Mouse (Mus musculus) kidney, embryonic 14.5 days (tissue): Measurements from ENCODE around the gene Tns1. TPM values are rescaled to one million over a fixed set of nuclear protein-coding genes. Genes with fewer than 3 reads are reported as not detected.
"Not testable (repeated sequence)": the region's sequence is repeated elsewhere in the genome, so short reads cannot be mapped to it uniquely, and the experiment has no call there.

Source experiments
- ATAC-seq: fragments of 200-750 bp; cut with Nextera tagmentation; 2 replicates; pipeline ENCODE4 v1.8.0; 2017; ENCODE audit warnings: moderate number of reproducible peaks, mild to moderate bottlenecking, moderate TSS enrichment, moderate library complexity; ENCODE audit not compliant: low FRiP score, low TSS enrichment
- H3K27ac ChIP-seq: fragments of 300-500 bp; sonication (generic); 2 replicates; pipeline ENCODE4 v1.5.1; 2014; ENCODE audit warnings: low read depth, mild to moderate bottlenecking, low read length, moderate library complexity, mixed read lengths
- H3K27me3 ChIP-seq: fragments of 300-500 bp; sonication (generic); 2 replicates; pipeline ENCODE4 v1.6.1; 2014; ENCODE audit warnings: mild to moderate bottlenecking, low read length; ENCODE audit not compliant: control insufficient read depth, insufficient read depth
- H3K36me3 ChIP-seq: fragments of 300-500 bp; sonication (generic); 2 replicates; pipeline ENCODE4 v1.6.1; 2014; ENCODE audit warnings: low read length, mixed read lengths; ENCODE audit not compliant: control insufficient read depth, insufficient read depth
- H3K4me1 ChIP-seq: fragments of 300-500 bp; sonication (generic); 2 replicates; pipeline ENCODE4 v1.6.1; 2014; ENCODE audit warnings: low read length, mixed read lengths; ENCODE audit not compliant: control insufficient read depth, insufficient read depth
- H3K4me2 ChIP-seq: fragments of 300-500 bp; sonication (generic); replicated peaks from 2 replicates; pipeline ENCODE4 v1.6.1; 2014; ENCODE audit warnings: low read depth, mild to moderate bottlenecking, low read length
- H3K4me3 ChIP-seq: fragments of 300-500 bp; sonication (generic); 2 replicates; pipeline ENCODE4 v1.5.1; 2014; ENCODE audit warnings: mild to moderate bottlenecking, low read length
- H3K9ac ChIP-seq: fragments of 300-500 bp; sonication (generic); 2 replicates; pipeline ENCODE4 v1.6.1; 2014; ENCODE audit warnings: low read depth, mild to moderate bottlenecking, low read length, moderate library complexity
- H3K9me3 ChIP-seq: fragments of 300-500 bp; sonication (generic); 2 replicates; pipeline ENCODE4 v1.6.1; 2016; ENCODE audit warnings: low read length; ENCODE audit not compliant: control insufficient read depth
- WGBS: fragments of 180-500 bp; shearing (Covaris S2); extraction: QIAGEN DNeasy Blood & Tissue Kit; methylation state at CpG from one replicate; pipeline ENCODE4 v1.1.7; 2014; 5-methylcytosine and 5-hydroxymethylcytosine counted together
- polyA plus RNA-seq: library from polyadenylated mRNA; unstranded; fragments of >200 nt; fragmentation: Nextera tagmentation; extraction: Ambion mirVana; gene quantifications from 2 replicates; pipeline ENCODE4 v1.2.1, GENCODE M21; 2014

Gene Tns1
- 40.1 and 59.2 TPM in 2 replicates for polyA plus RNA-seq

GRCm38 (mm10) chr1:74124021-74124981 is at the start of gene Tns1:
TSS of gene Tns1 (minus strand) at chr1:74124449.
- peaks cover 5% of the 10 kb centered on the region; the same call in 1 of the 2 replicates for H3K4me1 ChIP-seq
- peak; percentile 81 for ATAC-seq
- H3K9me3 ChIP-seq, result no peaks in the 10 kb centered on the region
- under 1% methylated on average over 69 of the region's 84 CpGs for WGBS
- H3K4me3 ChIP-seq, result peak within 1 kb of the TSS; percentile 53
- H3K27ac ChIP-seq, result no peak within 1 kb of the TSS
- no peaks in the 10 kb centered on the region for H3K36me3 ChIP-seq
- peak within 1 kb of the TSS; percentile 96 for H3K4me2 ChIP-seq
- H3K27me3 ChIP-seq, result peaks cover 5% of the 10 kb centered on the region; the same call in 1 of the 2 replicates
- H3K9ac ChIP-seq, result peak within 1 kb of the TSS; percentile 64

GRCm38 (mm10) chr1:74172722-74173121 is 48.5 kb upstream of the Tns1 start:
- H3K36me3 ChIP-seq, result no peaks in the 10 kb centered on the region
- no peak for ATAC-seq
- no peaks in the 10 kb centered on the region for H3K4me1 ChIP-seq
- H3K4me3 ChIP-seq, result no peak overlapping the region
- no peaks in the 10 kb centered on the region for H3K27me3 ChIP-seq
- H3K9ac ChIP-seq, result no peak overlapping the region
- no peak overlapping the region for H3K4me2 ChIP-seq
- no peak overlapping the region for H3K27ac ChIP-seq
- 79% methylated on average over 3 of the region's 3 CpGs for WGBS
- no peaks in the 10 kb centered on the region for H3K9me3 ChIP-seq

- Histone ChIP-seq H3K27me3 (no peaks in the 10 kb centered on the region), H3K9ac (no peak overlapping the region), H3K4me1 (no peaks in the 10 kb centered on the region), H3K4me3 (no peak overlapping the region), H3K9me3 (no peaks in the 10 kb centered on the region), H3K4me2 (no peak overlapping the region), H3K36me3 (no peaks in the 10 kb centered on the region), H3K27ac (no peak overlapping the region)
- ATAC-seq, result no peak
- WGBS, result 80% methylated on average over 3 of the region's 3 CpGs
Observed at GRCm38 (mm10) chr1:74169721-74170120, 45.5 kb upstream of the Tns1 start.

- H3K4me1 ChIP-seq, result no peaks in the 10 kb centered on the region
- H3K4me2 ChIP-seq, result no peak overlapping the region
- H3K9ac ChIP-seq, result no peak overlapping the region
- H3K9me3 ChIP-seq, result no peaks in the 10 kb centered on the region
- no peaks in the 10 kb centered on the region for H3K27me3 ChIP-seq
- no peak for ATAC-seq
- no peak overlapping the region for H3K4me3 ChIP-seq
- H3K36me3 ChIP-seq, result no peaks in the 10 kb centered on the region
- 86% methylated on average over 5 of the region's 5 CpGs for WGBS
- no peak overlapping the region for H3K27ac ChIP-seq
Observed at GRCm38 (mm10) chr1:74167136-74167535, 42.9 kb upstream of the Tns1 start.

- Histone ChIP-seq H3K4me3 (no peak overlapping the region), H3K36me3 (no peaks in the 10 kb centered on the region), H3K9me3 (no peaks in the 10 kb centered on the region), H3K4me1 (no peaks in the 10 kb centered on the region), H3K9ac (no peak overlapping the region), H3K4me2 (no peak overlapping the region), H3K27me3 (no peaks in the 10 kb centered on the region), H3K27ac (no peak overlapping the region)
- no peak for ATAC-seq
- WGBS, result 60% methylated on average over 2 of the region's 2 CpGs
Observed at GRCm38 (mm10) chr1:74160036-74160435, 35.8 kb upstream of the Tns1 start.

GRCm38 (mm10) chr1:74159613-74160012 is 35.4 kb upstream of the Tns1 start:
- not testable (repeated sequence) for H3K9ac ChIP-seq, ATAC-seq, H3K36me3 ChIP-seq, H3K27me3 ChIP-seq, H3K4me2 ChIP-seq, H3K4me1 ChIP-seq, H3K4me3 ChIP-seq, H3K9me3 ChIP-seq, H3K27ac ChIP-seq
- 80% methylated on average over 4 of the region's 5 CpGs for WGBS

GRCm38 (mm10) chr1:74156381-74156910 is 32.2 kb upstream of the Tns1 start:
- Histone ChIP-seq H3K4me2 (no peak overlapping the region), H3K4me1 (no peaks in the 10 kb centered on the region), H3K36me3 (no peaks in the 10 kb centered on the region), H3K4me3 (no peak overlapping the region), H3K27me3 (no peaks in the 10 kb centered on the region), H3K9me3 (no peaks in the 10 kb centered on the region), H3K27ac (no peak overlapping the region), H3K9ac (no peak overlapping the region)
- ATAC-seq, result no peak
- WGBS, result 86% methylated on average over 14 of the region's 14 CpGs

- no peak overlapping the region for H3K4me3 ChIP-seq
- H3K4me1 ChIP-seq, result no peaks in the 10 kb centered on the region
- H3K9ac ChIP-seq, result no peak overlapping the region
- H3K36me3 ChIP-seq, result no peaks in the 10 kb centered on the region
- WGBS, result 87% methylated on average over 6 of the region's 6 CpGs
- no peaks in the 10 kb centered on the region for H3K27me3 ChIP-seq
- H3K9me3 ChIP-seq, result no peaks in the 10 kb centered on the region
- H3K27ac ChIP-seq, result no peak overlapping the region
- no peak for ATAC-seq
- H3K4me2 ChIP-seq, result no peak overlapping the region
Observed at GRCm38 (mm10) chr1:74155435-74156012, 31.3 kb upstream of the Tns1 start.
